8 mouse cellular contexts compared by ENCODE assay signal in genomic region chr7:16313481-16314220, GRCm38 (mm10). TPM values are rescaled to one million over a fixed set of nuclear protein-coding genes. Genes with fewer than 3 reads are reported as not detected.
DNase-seq lines count a peak whose midpoint lies in the region; ATAC-seq lines count a peak whose summit lies in the region.

No protein-coding gene starts in this region.

- ATAC-seq in hindbrain, embryonic 11.5 days (ENCODE audit: low FRiP score): peak; percentile 72

- WGBS in hindbrain, embryonic 11.5 days: under 1% methylated on average over 50 of the region's 66 CpGs

- peak overlapping the region; percentile 98 for H3K4me2 ChIP-seq in hindbrain, embryonic 11.5 days (replicated peaks; ENCODE audit: low read depth, low read length)

- H3K36me3 ChIP-seq in hindbrain, embryonic 11.5 days (ENCODE audit: control insufficient read depth, insufficient read depth, low read length): no peaks in the 10 kb centered on the region

- H3K4me1 ChIP-seq in hindbrain, embryonic 11.5 days (replicated peaks; ENCODE audit: control insufficient read depth, insufficient read depth, low read length): peaks cover 11% of the 10 kb centered on the region

- H3K9me3 ChIP-seq in hindbrain, embryonic 11.5 days (ENCODE audit: control insufficient read depth, low read length): no peaks in the 10 kb centered on the region

- peak; percentile 94 for DNase-seq in NIH3T3 (ENCODE audit: low read depth)
- peak; percentile 78 for DNase-seq in cerebellum, adult 9-10 months
- DNase-seq in frontal cortex, postnatal 10 days (ENCODE audit: low spot score in 2 of 2): peak; percentile 66 to 78
- peak; percentile 82 for DNase-seq in hindbrain, embryonic 11.5 days (ENCODE audit: low spot score)
- DNase-seq in layer of hippocampus, postnatal 25 days (ENCODE audit: extremely low spot score in 1 of 2, low spot score in 1 of 2): peak; percentile 64 to 67
- peak; percentile 87 for DNase-seq in lung, postnatal 36 days
- peak; percentile 84 for DNase-seq in retina, embryonic 14.5 days (ENCODE audit: low spot score)
- peak; percentile 87 for DNase-seq in thymus, postnatal 4 days

- H3K27me3 ChIP-seq in hindbrain, embryonic 11.5 days (ENCODE audit: control insufficient read depth, insufficient read depth, low read length): no peaks in the 10 kb centered on the region

- H3K27ac ChIP-seq in hindbrain, embryonic 11.5 days (ENCODE audit: low read depth, low read length): peak overlapping the region; percentile 94

- H3K9ac ChIP-seq in hindbrain, embryonic 11.5 days (ENCODE audit: low read depth, low read length): peak overlapping the region; percentile 79

- peak overlapping the region; percentile 73 for H3K4me3 ChIP-seq in hindbrain, embryonic 11.5 days (ENCODE audit: low read depth, low read length)

RNA-seq across cellular contexts. Expression of gene Bbc3, which starts 5.5 kb away (rescaled TPM):
- polyA plus RNA-seq in hindbrain, embryonic 11.5 days (2014; fragmentation: Nextera tagmentation; extraction: Ambion mirVana): 6.4 and 8.1 TPM in 2 replicates
- 10 to 100 TPM; 14.0 to 20.0 TPM for total RNA-seq in layer of hippocampus, postnatal 25 days (2021)

RNA-seq across cellular contexts. Expression of gene Ccdc9, which starts 27.1 kb away (rescaled TPM):
- polyA plus RNA-seq in hindbrain, embryonic 11.5 days (2014; fragmentation: Nextera tagmentation; extraction: Ambion mirVana): 18.2 and 19.2 TPM in 2 replicates
- total RNA-seq in layer of hippocampus, postnatal 25 days (2021): 10 to 100 TPM; 59.6 to 77.3 TPM

RNA-seq across cellular contexts. Expression of gene Inafm1, which starts 40.2 kb away (rescaled TPM):
- 11.0 and 13.8 TPM in 2 replicates for polyA plus RNA-seq in hindbrain, embryonic 11.5 days (2014; fragmentation: Nextera tagmentation; extraction: Ambion mirVana)
- total RNA-seq in layer of hippocampus, postnatal 25 days (2021): 10 to 100 TPM; 29.4 to 34.2 TPM

RNA-seq across cellular contexts. Expression of gene C5ar1, which starts 54.3 kb away (rescaled TPM):
- polyA plus RNA-seq in hindbrain, embryonic 11.5 days (2014; fragmentation: Nextera tagmentation; extraction: Ambion mirVana): 0.46 and 1.3 TPM in 2 replicates
- total RNA-seq in layer of hippocampus, postnatal 25 days (2021): 1 to 10 TPM; 1.1 TPM

Comparison
In these comparisons a context has a peak if more than half of its experiments do, and no peak if none do; other contexts are left out.
1. Peak in every context shown above with its lines: DNase-seq, ATAC-seq, H3K4me3 ChIP-seq and H3K27ac ChIP-seq.